Mouse (Mus musculus): ENCODE results near the gene Gpr135.

DNA sequence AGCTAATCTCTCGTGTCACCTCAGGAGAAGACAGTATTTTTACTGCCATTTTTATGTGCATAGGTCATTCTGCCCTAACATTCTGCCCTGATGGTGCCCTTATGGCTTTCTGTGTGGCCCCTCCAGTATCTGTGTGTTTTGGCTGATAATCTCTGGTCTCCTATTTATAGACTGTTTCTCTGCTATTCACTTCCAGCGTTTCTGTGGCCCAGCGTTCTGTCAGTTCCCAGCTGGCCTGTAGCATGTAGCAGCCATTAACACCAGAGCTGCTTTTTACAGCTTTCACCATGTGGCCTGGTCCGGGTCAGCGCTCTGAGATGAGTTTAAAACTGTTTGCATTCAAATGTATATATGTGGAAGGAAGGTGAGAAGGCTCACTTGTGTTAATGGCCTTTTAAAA, 49.4 kb downstream of the Gpr135 start:
- TF ChIP-seq CTCF (IDR thresholded peaks at IDR 0.05; ENCODE audit: low read depth, low read length) (no peak), POLR2A (IDR thresholded peaks at IDR 0.05; ENCODE audit: borderline replicate concordance, low read depth, low read length) (no peak)
